Mouse (Mus musculus) limb, embryonic 12.5 days (tissue): ENCODE measurements around the gene Limk2. TPM values are rescaled to one million over a fixed set of nuclear protein-coding genes. Genes with fewer than 3 reads are reported as not detected.

Source experiments
- ATAC-seq: fragments of 200-750 bp; cut with Nextera tagmentation; 2 replicates; pipeline ENCODE4 v1.8.0; 2017; ENCODE audit warnings: low read depth, moderate TSS enrichment; ENCODE audit not compliant: insufficient number of reproducible peaks, insufficient read depth, low FRiP score, low TSS enrichment
- H3K27ac ChIP-seq: fragments of 300-500 bp; sonication (generic); 2 replicates; pipeline ENCODE4 v1.5.1; 2016; ENCODE audit warnings: mild to moderate bottlenecking, moderate library complexity
- H3K27me3 ChIP-seq: fragments of 300-500 bp; sonication (generic); 2 replicates; pipeline ENCODE4 v1.6.1; 2016; ENCODE audit warnings: mild to moderate bottlenecking, moderate library complexity
- H3K36me3 ChIP-seq: fragments of 300-500 bp; sonication (generic); 2 replicates; pipeline ENCODE4 v1.6.1; 2016; ENCODE audit warnings: mild to moderate bottlenecking, moderate library complexity
- H3K4me1 ChIP-seq: fragments of 300-500 bp; sonication (generic); replicated peaks from 2 replicates; pipeline ENCODE4 v1.6.1; 2016
- H3K4me2 ChIP-seq: fragments of 300-500 bp; sonication (generic); 2 replicates; pipeline ENCODE4 v1.6.1; 2016; ENCODE audit warnings: mild to moderate bottlenecking, moderate library complexity
- H3K4me3 ChIP-seq: fragments of 300-500 bp; sonication (generic); replicated peaks from 2 replicates; pipeline ENCODE4 v1.5.1; 2016; ENCODE audit warnings: mild to moderate bottlenecking
- H3K9ac ChIP-seq: fragments of 300-500 bp; sonication (generic); replicated peaks from 2 replicates; pipeline ENCODE4 v1.6.1; 2016; ENCODE audit warnings: mild to moderate bottlenecking, moderate library complexity
- H3K9me3 ChIP-seq: fragments of 300-500 bp; sonication (generic); 2 replicates; pipeline ENCODE4 v1.6.1; 2016; ENCODE audit warnings: mild to moderate bottlenecking, moderate library complexity
- WGBS: fragments of 180-500 bp; shearing (Covaris S2); methylation state at CpG from one replicate; pipeline ENCODE4 v1.1.7; 2016; 5-methylcytosine and 5-hydroxymethylcytosine counted together
- polyA plus RNA-seq: library from polyadenylated mRNA; unstranded; fragments of >200 nt; fragmentation: Nextera tagmentation; extraction: Ambion mirVana; gene quantifications from 2 replicates; pipeline ENCODE4 v1.2.1, GENCODE M21; 2016

Gene Limk2
- polyA plus RNA-seq, 1 experiment from 2014 or later: 58.5 TPM

GRCm38 (mm10) chr11:3412111-3412510 lies 3.1 kb upstream of the Limk2 start:
- WGBS: 83% methylated on average over 3 of the region's 3 CpGs
- H3K4me1 ChIP-seq: peaks cover 10% of the 10 kb centered on the region
- ATAC-seq: no peak
- no peaks in the 10 kb centered on the region for H3K27me3 ChIP-seq
- no peaks in the 10 kb centered on the region for H3K9me3 ChIP-seq
- H3K9ac ChIP-seq: no peak overlapping the region
- H3K4me2 ChIP-seq: no peak overlapping the region
- H3K4me3 ChIP-seq: no peak overlapping the region
- H3K27ac ChIP-seq: no peak overlapping the region
- H3K36me3 ChIP-seq: peaks cover 31% of the 10 kb centered on the region

GRCm38 (mm10) chr11:3408131-3408996 lies 625 bp downstream of the Limk2 start:
- no peak for ATAC-seq
- WGBS: 7% methylated on average over 34 of the region's 34 CpGs
- H3K27me3 ChIP-seq: no peaks in the 10 kb centered on the region

GRCm38 (mm10) chr11:3404287-3405047 lies 4.5 kb downstream of the Limk2 start:
- no peaks in the 10 kb centered on the region for H3K27me3 ChIP-seq
- H3K9ac ChIP-seq: no peak overlapping the region
- ATAC-seq: no peak
- no peak overlapping the region for H3K4me3 ChIP-seq
- H3K27ac ChIP-seq: no peak overlapping the region
- WGBS: 86% methylated on average over 7 of the region's 7 CpGs
- H3K4me2 ChIP-seq: no peak overlapping the region
- no peaks in the 10 kb centered on the region for H3K36me3 ChIP-seq
- H3K9me3 ChIP-seq: no peaks in the 10 kb centered on the region
- peaks cover 10% of the 10 kb centered on the region for H3K4me1 ChIP-seq

More at GRCm38 (mm10) chr11:3408131-3408996, 625 bp downstream of the Limk2 start:
- H3K9me3 ChIP-seq: no peaks in the 10 kb centered on the region
- H3K4me2 ChIP-seq: peak overlapping the region; percentile 80
- peak overlapping the region; percentile 71 for H3K9ac ChIP-seq
- peaks cover 10% of the 10 kb centered on the region for H3K4me1 ChIP-seq
- no peaks in the 10 kb centered on the region for H3K36me3 ChIP-seq
- H3K27ac ChIP-seq: no peak overlapping the region
- peak overlapping the region; percentile 72 for H3K4me3 ChIP-seq

- no peak overlapping the region for H3K4me3 ChIP-seq
- H3K4me1 ChIP-seq: peaks cover 9% of the 10 kb centered on the region
- no peak for ATAC-seq
- no peaks in the 10 kb centered on the region for H3K36me3 ChIP-seq
- 86% methylated on average over 3 of the region's 3 CpGs for WGBS
- H3K27ac ChIP-seq: no peak overlapping the region
- no peaks in the 10 kb centered on the region for H3K9me3 ChIP-seq
- no peak overlapping the region for H3K9ac ChIP-seq
- no peak overlapping the region for H3K4me2 ChIP-seq
- H3K27me3 ChIP-seq: no peaks in the 10 kb centered on the region
Measured at GRCm38 (mm10) chr11:3403024-3403423, 6.0 kb downstream of the Limk2 start.

GRCm38 (mm10) chr11:3398318-3398717 lies 10.7 kb downstream of the Limk2 start:
- no peak overlapping the region for H3K4me2 ChIP-seq

GRCm38 (mm10) chr11:3396562-3396961 lies 12.4 kb downstream of the Limk2 start:
- no peak overlapping the region for H3K4me3 ChIP-seq
- no peak overlapping the region for H3K4me2 ChIP-seq
- H3K27ac ChIP-seq: no peak overlapping the region
- WGBS: 80% methylated on average over 8 of the region's 8 CpGs
- H3K4me1 ChIP-seq: peaks cover 18% of the 10 kb centered on the region; the same call in 1 of the 2 replicates
- no peak for ATAC-seq
- H3K9ac ChIP-seq: no peak overlapping the region
- no peaks in the 10 kb centered on the region for H3K9me3 ChIP-seq
- no peaks in the 10 kb centered on the region for H3K27me3 ChIP-seq
- peaks cover 3% of the 10 kb centered on the region; the same call in 1 of the 2 replicates for H3K36me3 ChIP-seq

More at GRCm38 (mm10) chr11:3398318-3398717, 10.7 kb downstream of the Limk2 start:
- no peaks in the 10 kb centered on the region for H3K27me3 ChIP-seq
- ATAC-seq: no peak
- no peak overlapping the region for H3K9ac ChIP-seq
- H3K9me3 ChIP-seq: no peaks in the 10 kb centered on the region
- H3K36me3 ChIP-seq: no peaks in the 10 kb centered on the region; the same call in 1 of the 2 replicates
- H3K27ac ChIP-seq: no peak overlapping the region
- 45% methylated on average over 1 of the region's 1 CpGs for WGBS
- peaks cover 9% of the 10 kb centered on the region; the same call in 1 of the 2 replicates for H3K4me1 ChIP-seq
- H3K4me3 ChIP-seq: no peak overlapping the region

GRCm38 (mm10) chr11:3396091-3396490 lies 12.9 kb downstream of the Limk2 start:
- 74% methylated on average over 3 of the region's 3 CpGs for WGBS
- no peak for ATAC-seq
- Histone ChIP-seq H3K4me1 (peaks cover 18% of the 10 kb centered on the region; the same call in 1 of the 2 replicates), H3K27ac (no peak overlapping the region), H3K36me3 (peaks cover 3% of the 10 kb centered on the region; the same call in 1 of the 2 replicates), H3K9ac (no peak overlapping the region), H3K27me3 (no peaks in the 10 kb centered on the region), H3K4me2 (no peak overlapping the region), H3K9me3 (no peaks in the 10 kb centered on the region), H3K4me3 (no peak overlapping the region)

- H3K4me1 ChIP-seq: peaks cover 18% of the 10 kb centered on the region; the same call in 1 of the 2 replicates
- H3K27me3 ChIP-seq: no peaks in the 10 kb centered on the region
- H3K36me3 ChIP-seq: peaks cover 3% of the 10 kb centered on the region; the same call in 1 of the 2 replicates
- no peak overlapping the region for H3K4me2 ChIP-seq
- no peak overlapping the region for H3K9ac ChIP-seq
- no peak overlapping the region for H3K4me3 ChIP-seq
- no peak for ATAC-seq
- 65% methylated on average over 5 of the region's 5 CpGs for WGBS
- H3K27ac ChIP-seq: no peak overlapping the region
- no peaks in the 10 kb centered on the region for H3K9me3 ChIP-seq
Measured at GRCm38 (mm10) chr11:3394520-3394919, 14.5 kb downstream of the Limk2 start.

- WGBS: 81% methylated on average over 8 of the region's 8 CpGs
- peaks cover 15% of the 10 kb centered on the region; the same call in 1 of the 2 replicates for H3K4me1 ChIP-seq
- no peaks in the 10 kb centered on the region for H3K27me3 ChIP-seq
- no peaks in the 10 kb centered on the region for H3K9me3 ChIP-seq
- ATAC-seq: no peak
- no peak overlapping the region for H3K9ac ChIP-seq
- peaks cover 3% of the 10 kb centered on the region; the same call in 1 of the 2 replicates for H3K36me3 ChIP-seq
- no peak overlapping the region for H3K4me3 ChIP-seq
- H3K27ac ChIP-seq: 0 out of 2 replicates have a peak overlapping the region, but pooled peaks have one; percentile 42
- H3K4me2 ChIP-seq: no peak overlapping the region
Measured at GRCm38 (mm10) chr11:3392526-3392925, 16.5 kb downstream of the Limk2 start.

- Histone ChIP-seq H3K9me3 (no peaks in the 10 kb centered on the region), H3K27ac (no peak overlapping the region), H3K4me3 (no peak overlapping the region), H3K4me1 (peaks cover 15% of the 10 kb centered on the region; the same call in 1 of the 2 replicates), H3K9ac (no peak overlapping the region), H3K27me3 (no peaks in the 10 kb centered on the region), H3K36me3 (peaks cover 3% of the 10 kb centered on the region; the same call in 1 of the 2 replicates), H3K4me2 (no peak overlapping the region)
- 83% methylated on average over 5 of the region's 5 CpGs for WGBS
- no peak for ATAC-seq
Measured at GRCm38 (mm10) chr11:3390789-3391188, 18.2 kb downstream of the Limk2 start.

- no peak for ATAC-seq
- H3K27ac ChIP-seq: no peak overlapping the region
- 53% methylated on average over 5 of the region's 5 CpGs for WGBS
Measured at GRCm38 (mm10) chr11:3389996-3390395, 19.0 kb downstream of the Limk2 start.

More at GRCm38 (mm10) chr11:3389996-3390395, 19.0 kb downstream of the Limk2 start:
- H3K9ac ChIP-seq: no peak overlapping the region
- H3K36me3 ChIP-seq: peaks cover 3% of the 10 kb centered on the region; the same call in 1 of the 2 replicates
- H3K27me3 ChIP-seq: no peaks in the 10 kb centered on the region
- H3K9me3 ChIP-seq: no peaks in the 10 kb centered on the region
- H3K4me1 ChIP-seq: peaks cover 15% of the 10 kb centered on the region; the same call in 1 of the 2 replicates
- no peak overlapping the region for H3K4me2 ChIP-seq
- no peak overlapping the region for H3K4me3 ChIP-seq
